Mouse (Mus musculus) heart, postnatal 0 days (tissue): ENCODE data around the gene Rabgap1l.

Experiments
- CTCF ChIP-seq: IDR thresholded peaks from 2 replicates; pipeline ENCODE4 v1.5.1; 2016; ENCODE audit warnings: antibody characterized with exemption, control low read depth, low read depth
- EP300 ChIP-seq: IDR thresholded peaks from 2 replicates; pipeline ENCODE4 v1.6.1; 2016; ENCODE audit warnings: antibody characterized with exemption, low read depth

GRCm38 (mm10) chr1:160212123-160212691 is 580.8 kb downstream of the Rabgap1l start:
- TF ChIP-seq CTCF (no peak), EP300 (no peak; the same call in 1 of the 2 replicates)
